Mouse (Mus musculus): ENCODE data around the gene Col20a1.

GRCm38 (mm10) chr2:181033310-181033709 is 47.0 kb downstream of the Col20a1 start:
- TF ChIP-seq CTCF (IDR thresholded peaks at IDR 0.05; ENCODE audit: extremely low read depth, insufficient read length, insufficient replicate concordance, low read depth, low read length) (no peak), POLR2A (IDR thresholded peaks at IDR 0.05; ENCODE audit: low read depth, low read length) (no peak)
